Mouse (Mus musculus): ENCODE results near the gene Hist2h2ac. TPM values are rescaled to one million over a fixed set of nuclear protein-coding genes. Genes with fewer than 3 reads are reported as not detected.

Hist2h2ac gene
- total and polyA plus RNA-seq, 2 experiments = 1.6 to 113 TPM

- peaks cover 2% of the 10 kb centered on the region; the same call in 1 of the 2 replicates for H3K4me1 ChIP-seq (ENCODE audit: control insufficient read depth, insufficient read depth, low read length)
- H3K9ac ChIP-seq (ENCODE audit: low read depth, low read length) = no peak overlapping the region
- no peak for DNase-seq (ENCODE audit: extremely low read depth, low read depth, low spot score)
- no peaks in the 10 kb centered on the region for H3K36me3 ChIP-seq (ENCODE audit: control insufficient read depth, insufficient read depth, low read length)
- TF ChIP-seq CTCF (IDR thresholded peaks at IDR 0.05; ENCODE audit: low read depth, low read length) (no peak), POLR2A (IDR thresholded peaks at IDR 0.05; ENCODE audit: extremely low read depth, insufficient read depth, low read length) (no peak)
- no peaks in the 10 kb centered on the region for H3K79me2 ChIP-seq (ENCODE audit: control insufficient read depth, insufficient read depth, low read length)
- H3K27me3 ChIP-seq (ENCODE audit: control insufficient read depth, insufficient read depth, low read length) = no peaks in the 10 kb centered on the region
- no peak overlapping the region for H3K27ac ChIP-seq (replicated peaks; ENCODE audit: insufficient read depth, low read depth, low read length)
- WGBS = 71% methylated on average over 12 of the region's 12 CpGs
- H3K4me3 ChIP-seq (ENCODE audit: insufficient read depth, low read depth, low read length) = no peak overlapping the region
Measured at GRCm38 (mm10) chr3:96192977-96193376, 27.7 kb downstream of the Hist2h2ac start.

- DNase-seq (ENCODE audit: extremely low read depth, low read depth, low spot score) = no peak
Measured at GRCm38 (mm10) chr3:96182382-96182776, 38.3 kb downstream of the Hist2h2ac start.

GRCm38 (mm10) chr3:96181510-96182381, 38.9 kb downstream of the Hist2h2ac start:
- no peaks in the 10 kb centered on the region for H3K79me2 ChIP-seq (ENCODE audit: control insufficient read depth, insufficient read depth, low read length)
- H3K4me1 ChIP-seq (ENCODE audit: control insufficient read depth, insufficient read depth, low read length) = no peaks in the 10 kb centered on the region
- WGBS = 53% methylated on average over 12 of the region's 12 CpGs
- H3K9ac ChIP-seq (ENCODE audit: low read depth, low read length) = no peak overlapping the region
- no peak overlapping the region for H3K27ac ChIP-seq (replicated peaks; ENCODE audit: insufficient read depth, low read depth, low read length)
- no peak for DNase-seq (ENCODE audit: extremely low read depth, low read depth, low spot score)
- TF ChIP-seq POLR2A (IDR thresholded peaks at IDR 0.05; ENCODE audit: extremely low read depth, insufficient read depth, low read length) (no peak), CTCF (IDR thresholded peaks at IDR 0.05; ENCODE audit: low read depth, low read length) (no peak)
- H3K27me3 ChIP-seq (ENCODE audit: control insufficient read depth, insufficient read depth, low read length) = no peaks in the 10 kb centered on the region
- H3K4me3 ChIP-seq (ENCODE audit: insufficient read depth, low read depth, low read length) = no peak overlapping the region
- peaks cover 10% of the 10 kb centered on the region for H3K36me3 ChIP-seq (ENCODE audit: control insufficient read depth, insufficient read depth, low read length)

More at GRCm38 (mm10) chr3:96182382-96182776, 38.3 kb downstream of the Hist2h2ac start:
- Histone ChIP-seq H3K36me3 (ENCODE audit: control insufficient read depth, insufficient read depth, low read length) (peaks cover 8% of the 10 kb centered on the region), H3K9ac (ENCODE audit: low read depth, low read length) (no peak overlapping the region), H3K79me2 (ENCODE audit: control insufficient read depth, insufficient read depth, low read length) (no peaks in the 10 kb centered on the region), H3K27ac (replicated peaks; ENCODE audit: insufficient read depth, low read depth, low read length) (no peak overlapping the region), H3K27me3 (ENCODE audit: control insufficient read depth, insufficient read depth, low read length) (no peaks in the 10 kb centered on the region), H3K4me1 (ENCODE audit: control insufficient read depth, insufficient read depth, low read length) (no peaks in the 10 kb centered on the region), H3K4me3 (ENCODE audit: insufficient read depth, low read depth, low read length) (no peak overlapping the region)
- 63% methylated on average over 4 of the region's 4 CpGs for WGBS
- TF ChIP-seq CTCF (IDR thresholded peaks at IDR 0.05; ENCODE audit: low read depth, low read length) (no peak), POLR2A (IDR thresholded peaks at IDR 0.05; ENCODE audit: extremely low read depth, insufficient read depth, low read length) (no peak)

GRCm38 (mm10) chr3:96180727-96181477, 39.8 kb downstream of the Hist2h2ac start, which contains the start of gene Sv2a:
Sv2a (plus strand) TSS chr3:96181151.
- H3K27ac ChIP-seq (replicated peaks; ENCODE audit: insufficient read depth, low read depth, low read length) = no peak within 1 kb of the TSS
- no peaks in the 10 kb centered on the region for H3K79me2 ChIP-seq (ENCODE audit: control insufficient read depth, insufficient read depth, low read length)
- no peak within 1 kb of the TSS for H3K9ac ChIP-seq (ENCODE audit: low read depth, low read length)
- TF ChIP-seq CTCF (IDR thresholded peaks at IDR 0.05; ENCODE audit: low read depth, low read length) (no peak), POLR2A (IDR thresholded peaks at IDR 0.05; ENCODE audit: extremely low read depth, insufficient read depth, low read length) (no peak)
- H3K4me1 ChIP-seq (ENCODE audit: control insufficient read depth, insufficient read depth, low read length) = no peaks in the 10 kb centered on the region
- peak within 1 kb of the TSS; percentile 37; the same call in 1 of the 2 replicates for H3K4me3 ChIP-seq (ENCODE audit: insufficient read depth, low read depth, low read length)
- no peak for DNase-seq (ENCODE audit: extremely low read depth, low read depth, low spot score)
- H3K36me3 ChIP-seq (ENCODE audit: control insufficient read depth, insufficient read depth, low read length) = peaks cover 15% of the 10 kb centered on the region
- 3% methylated on average over 19 of the region's 23 CpGs for WGBS
- no peaks in the 10 kb centered on the region for H3K27me3 ChIP-seq (ENCODE audit: control insufficient read depth, insufficient read depth, low read length)

GRCm38 (mm10) chr3:96179531-96179930, 41.1 kb downstream of the Hist2h2ac start:
- Histone ChIP-seq H3K27ac (replicated peaks; ENCODE audit: insufficient read depth, low read depth, low read length) (no peak overlapping the region), H3K4me3 (ENCODE audit: insufficient read depth, low read depth, low read length) (no peak overlapping the region), H3K79me2 (ENCODE audit: control insufficient read depth, insufficient read depth, low read length) (no peaks in the 10 kb centered on the region), H3K27me3 (ENCODE audit: control insufficient read depth, insufficient read depth, low read length) (no peaks in the 10 kb centered on the region), H3K4me1 (ENCODE audit: control insufficient read depth, insufficient read depth, low read length) (no peaks in the 10 kb centered on the region), H3K9ac (ENCODE audit: low read depth, low read length) (no peak overlapping the region), H3K36me3 (ENCODE audit: control insufficient read depth, insufficient read depth, low read length) (peaks cover 20% of the 10 kb centered on the region)
- TF ChIP-seq CTCF (IDR thresholded peaks at IDR 0.05; ENCODE audit: low read depth, low read length) (no peak), POLR2A (IDR thresholded peaks at IDR 0.05; ENCODE audit: extremely low read depth, insufficient read depth, low read length) (no peak)
- WGBS = 35% methylated on average over 4 of the region's 4 CpGs
- peak; percentile 79 for DNase-seq (ENCODE audit: extremely low read depth, low read depth, low spot score)
